In genomic region chr1:69685890-69686490, GRCm38 (mm10) we compare ENCODE assay signal across 8 mouse cellular contexts. TPM values are rescaled to one million over a fixed set of nuclear protein-coding genes. Genes with fewer than 3 reads are reported as not detected.
DNase-seq lines count a peak whose midpoint lies in the region; ATAC-seq and TF ChIP-seq lines count a peak whose summit lies in the region.

No protein-coding gene starts in this region.

- peak overlapping the region; percentile 51; the same call in 1 of the 2 replicates for H3K27ac ChIP-seq in heart, embryonic 12.5 days (ENCODE audit: poor library complexity, severe bottlenecking)
- no peak overlapping the region for H3K27ac ChIP-seq in forebrain, embryonic 12.5 days
- no peak overlapping the region for H3K27ac ChIP-seq in liver, embryonic 12.5 days
- peak overlapping the region; percentile 81 for H3K27ac ChIP-seq in stomach, postnatal 0 days (replicated peaks)

- H3K27me3 ChIP-seq in heart, embryonic 12.5 days (replicated peaks) = no peaks in the 10 kb centered on the region
- H3K27me3 ChIP-seq in G1E (ENCODE audit: insufficient read depth, low read length) = no peaks in the 10 kb centered on the region
- no peaks in the 10 kb centered on the region for H3K27me3 ChIP-seq in forebrain, embryonic 12.5 days
- no peaks in the 10 kb centered on the region for H3K27me3 ChIP-seq in liver, embryonic 12.5 days (replicated peaks)
- H3K27me3 ChIP-seq in stomach, postnatal 0 days (ENCODE audit: control insufficient read depth, insufficient read depth, low read length) = no peaks in the 10 kb centered on the region

- DNase-seq in heart, postnatal 10 days = no peak
- no peak for DNase-seq in G1E (ENCODE audit: low spot score)
- DNase-seq in stomach, postnatal 0 days (ENCODE audit: low spot score) = peak; percentile 50
- no peak for DNase-seq in layer of hippocampus, postnatal 10 days (ENCODE audit: low spot score in 2 of 2)
- no peak for DNase-seq in spleen, adult 18-20 months

- H3K4me1 ChIP-seq in heart, embryonic 12.5 days (replicated peaks) = peaks cover 6% of the 10 kb centered on the region
- H3K4me1 ChIP-seq in G1E (ENCODE audit: insufficient read depth, low read depth, low read length) = peaks cover 54% of the 10 kb centered on the region
- peaks cover 16% of the 10 kb centered on the region for H3K4me1 ChIP-seq in forebrain, embryonic 12.5 days
- peaks cover 36% of the 10 kb centered on the region for H3K4me1 ChIP-seq in liver, embryonic 12.5 days
- H3K4me1 ChIP-seq in stomach, postnatal 0 days (replicated peaks; ENCODE audit: control insufficient read depth, insufficient read depth) = 0 out of 2 replicates have a peak, but pooled peaks cover 3% of the 10 kb centered on the region

- peak overlapping the region; percentile 77 for H3K4me3 ChIP-seq in heart, embryonic 12.5 days
- H3K4me3 ChIP-seq in G1E (ENCODE audit: low read depth, low read length) = peak overlapping the region; percentile 78
- H3K4me3 ChIP-seq in forebrain, embryonic 12.5 days (replicated peaks) = peak overlapping the region; percentile 71
- H3K4me3 ChIP-seq in liver, embryonic 12.5 days = peak overlapping the region; percentile 80
- H3K4me3 ChIP-seq in stomach, postnatal 0 days (ENCODE audit: low read depth, low read length) = peak overlapping the region; percentile 80

- no peak for ATAC-seq in heart, embryonic 12.5 days (ENCODE audit: insufficient number of reproducible peaks, low FRiP score)
- no peak for ATAC-seq in G1E (ENCODE audit: extremely low read depth, insufficient number of reproducible peaks, low FRiP score, poor library complexity, severe bottlenecking)
- no peak for ATAC-seq in forebrain, embryonic 12.5 days (ENCODE audit: low FRiP score)
- no peak for ATAC-seq in liver, embryonic 12.5 days
- no peak for ATAC-seq in stomach, postnatal 0 days (ENCODE audit: low FRiP score, low TSS enrichment)

- H3K9ac ChIP-seq in heart, embryonic 12.5 days = peak overlapping the region; percentile 68
- peak overlapping the region; percentile 56 for H3K9ac ChIP-seq in forebrain, embryonic 12.5 days
- H3K9ac ChIP-seq in liver, embryonic 12.5 days = peak overlapping the region; percentile 46
- H3K9ac ChIP-seq in stomach, postnatal 0 days (ENCODE audit: low read length) = peak overlapping the region; percentile 59

- WGBS in heart, embryonic 12.5 days = under 1% methylated on average over 13 of the region's 15 CpGs
- 1% methylated on average over 11 of the region's 15 CpGs for WGBS in forebrain, embryonic 12.5 days
- 1% methylated on average over 11 of the region's 15 CpGs for WGBS in liver, embryonic 12.5 days (ENCODE audit: insufficient replicate concordance)
- WGBS in stomach, postnatal 0 days = 2% methylated on average over 13 of the region's 15 CpGs

- TF ChIP-seq EP300 in stomach, postnatal 0 days (optimal IDR thresholded peaks at IDR 0.05) = no peak

- intact Hi-C loops in heart, postnatal 10 days (cut with DNase I) = loop anchor here (5.0 kb wide), 1 partner anchor 444 kb away; no protein-coding TSS in a partner anchor

- H3K36me3 ChIP-seq in heart, embryonic 12.5 days = no peaks in the 10 kb centered on the region
- peaks cover 2% of the 10 kb centered on the region for H3K36me3 ChIP-seq in G1E (replicated peaks)
- H3K36me3 ChIP-seq in forebrain, embryonic 12.5 days (replicated peaks) = no peaks in the 10 kb centered on the region
- H3K36me3 ChIP-seq in liver, embryonic 12.5 days = no peaks in the 10 kb centered on the region
- no peaks in the 10 kb centered on the region for H3K36me3 ChIP-seq in stomach, postnatal 0 days (ENCODE audit: control insufficient read depth, insufficient read depth, low read length)

- no peaks in the 10 kb centered on the region for H3K9me3 ChIP-seq in heart, embryonic 12.5 days (replicated peaks)
- no peaks in the 10 kb centered on the region for H3K9me3 ChIP-seq in G1E (replicated peaks)
- H3K9me3 ChIP-seq in forebrain, embryonic 12.5 days = no peaks in the 10 kb centered on the region
- no peaks in the 10 kb centered on the region for H3K9me3 ChIP-seq in liver, embryonic 12.5 days (replicated peaks)
- H3K9me3 ChIP-seq in stomach, postnatal 0 days (ENCODE audit: control insufficient read depth, low read length) = no peaks in the 10 kb centered on the region

- no peak for TF ChIP-seq CTCF in G1E (IDR thresholded peaks at IDR 0.05; ENCODE audit: low read depth, low read length)
- TF ChIP-seq CTCF in stomach, postnatal 0 days (IDR thresholded peaks at IDR 0.05; ENCODE audit: low read depth) = no peak

- H3K4me2 ChIP-seq in heart, embryonic 12.5 days = peak overlapping the region; percentile 91
- peak overlapping the region; percentile 75 for H3K4me2 ChIP-seq in forebrain, embryonic 12.5 days
- peak overlapping the region; percentile 96 for H3K4me2 ChIP-seq in liver, embryonic 12.5 days
- H3K4me2 ChIP-seq in stomach, postnatal 0 days (replicated peaks; ENCODE audit: low read depth) = peak overlapping the region; percentile 70

RNA-seq across cellular contexts. Expression of gene Ikzf2, which starts 1.1 kb away (rescaled TPM):
- polyA plus RNA-seq in heart, embryonic 12.5 days (2016; fragmentation: Nextera tagmentation; extraction: Ambion mirVana) = 2.6 and 2.9 TPM in 2 replicates
- total RNA-seq in heart, postnatal 10 days (2021) = 1 to 10 TPM; 2.8 to 5.4 TPM
- total RNA-seq in G1E (2014; fragmentation: Nextera tagmentation) = 62.7 and 84.3 TPM in 2 replicates
- 9.6 and 11.4 TPM in 2 replicates for total RNA-seq in G1E (2017)
- polyA plus RNA-seq in G1E (2012) = 1.2 and 2.4 TPM in 2 replicates
- 5.6 and 5.9 TPM in 2 replicates for polyA plus RNA-seq in forebrain, embryonic 12.5 days (2016; fragmentation: Nextera tagmentation; extraction: Ambion mirVana)
- 1.6 and 1.9 TPM in 2 replicates for polyA plus RNA-seq in liver, embryonic 12.5 days (2016; fragmentation: Nextera tagmentation; extraction: Ambion mirVana)
- 2.4 and 2.5 TPM in 2 replicates for polyA plus RNA-seq in stomach, postnatal 0 days (2015; fragmentation: Nextera tagmentation; extraction: Ambion mirVana)
- total RNA-seq in layer of hippocampus, postnatal 10 days (2021) = 1 to 10 TPM; 6.4 to 6.6 TPM

Comparison
In these comparisons a context has a peak if more than half of its experiments do, and no peak if none do; other contexts are left out.
1. H3K27ac ChIP-seq: peak in heart, embryonic 12.5 days (single experiment) and stomach, postnatal 0 days (single experiment); none in forebrain, embryonic 12.5 days (single experiment) and liver, embryonic 12.5 days (single experiment).
2. Peak in every context shown above with its lines, with median percentiles within 50 percentile points of each other: H3K4me2 ChIP-seq, H3K4me3 ChIP-seq and H3K9ac ChIP-seq.